Mouse (Mus musculus): Measurements from ENCODE around the gene Chst4.

DNA sequence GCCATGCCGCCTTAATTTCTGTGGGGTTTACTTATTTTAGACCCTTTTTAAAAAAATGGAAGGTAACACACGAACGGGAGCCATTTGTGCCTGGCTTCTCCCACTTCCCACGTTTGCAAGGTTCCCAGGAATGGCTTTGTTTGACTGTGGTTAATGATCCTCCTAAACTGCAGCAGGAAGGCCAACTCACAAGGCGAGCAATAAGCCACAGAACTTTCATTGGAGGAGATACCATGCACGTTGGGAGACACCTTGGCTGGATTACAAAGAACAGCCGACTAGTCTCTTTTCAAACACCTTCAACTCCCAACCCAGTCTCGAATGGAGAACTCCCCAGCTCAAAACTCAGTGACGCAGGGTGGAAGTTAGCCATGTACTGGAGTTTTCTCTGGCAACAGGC, 24.6 kb upstream of the Chst4 start:
- no peak for TF ChIP-seq CTCF (conservative IDR thresholded peaks at IDR 0.05; ENCODE audit: low read length)
- no peak for TF ChIP-seq POU5F1 (IDR thresholded peaks at IDR 0.05; ENCODE audit: borderline replicate concordance, low read length)
- no peak for TF ChIP-seq NANOG (IDR thresholded peaks at IDR 0.05; ENCODE audit: borderline replicate concordance, low read length)

Measured in E14TG2a.4 (cell line).